Comparison of ENCODE assay signal across 1 mouse cellular context in genomic region chr11:59964163-59964758, GRCm38 (mm10).
TF ChIP-seq lines count a peak whose summit lies in the region.

No protein-coding gene starts in this region.

TF ChIP-seq in MEL, 35 proteins besides CTCF, POLR2A, EP300 and RAD21 (continued from another document):
- TF ChIP-seq POLR2AphosphoS5 (IDR thresholded peaks at IDR 0.05; ENCODE audit: borderline replicate concordance, low read depth, low read length) (no peak), ZKSCAN1 (IDR thresholded peaks at IDR 0.05; ENCODE audit: low read depth, low read length) (no peak), ETS1 (IDR thresholded peaks at IDR 0.05; ENCODE audit: low read depth, low read length) (no peak), CHD1 (IDR thresholded peaks at IDR 0.05; ENCODE audit: low read depth, low read length) (no peak), TBP (IDR thresholded peaks at IDR 0.05; ENCODE audit: low read depth, low read length) (no peak), MYC (IDR thresholded peaks at IDR 0.05; ENCODE audit: low read depth, low read length) (no peak), GATA1 (IDR thresholded peaks at IDR 0.05; ENCODE audit: low read depth, low read length) (no peak)
